Mouse (Mus musculus): ENCODE data around the gene Usp7. TPM values are rescaled to one million over a fixed set of nuclear protein-coding genes. Genes with fewer than 3 reads are reported as not detected.
"Not testable (repeated sequence)": the region's sequence is repeated elsewhere in the genome, so short reads cannot be mapped to it uniquely, and the experiment has no call there.

Gene Usp7
- total RNA-seq, 2 experiments from 2014 or later, result 46.4 to 48.9 TPM

- no peak for DNase-seq
- intact Hi-C loops (cut with DNase I; ENCODE audit: low total_unique reads), result no loop called here
These were observed 57.4 kb downstream of the Usp7 start for GRCm38 (mm10) chr16:8734693-8735092.

- intact Hi-C loops (cut with DNase I; ENCODE audit: low total_unique reads), result no loop called here
- DNase-seq, result no peak
These were observed 58.5 kb downstream of the Usp7 start for GRCm38 (mm10) chr16:8733624-8734023.

GRCm38 (mm10) chr16:8732450-8732849 is 59.7 kb downstream of the Usp7 start:
- DNase-seq; intact Hi-C loops (cut with DNase I; ENCODE audit: low total_unique reads): not testable (repeated sequence)

- DNase-seq, result no peak
- intact Hi-C loops (cut with DNase I; ENCODE audit: low total_unique reads), result no loop called here
These were observed 60.5 kb downstream of the Usp7 start for GRCm38 (mm10) chr16:8731630-8732029.

- DNase-seq, result no peak
- intact Hi-C loops (cut with DNase I; ENCODE audit: low total_unique reads), result no loop called here
These were observed 63.9 kb downstream of the Usp7 start for GRCm38 (mm10) chr16:8728111-8728748.

GRCm38 (mm10) chr16:8725807-8726206 is 66.3 kb downstream of the Usp7 start:
- intact Hi-C loops (cut with DNase I; ENCODE audit: low total_unique reads), result no loop called here
- no peak for DNase-seq

GRCm38 (mm10) chr16:8724031-8724430 is 68.1 kb downstream of the Usp7 start:
- intact Hi-C loops (cut with DNase I; ENCODE audit: low total_unique reads), result no loop called here
- DNase-seq, result no peak

- DNase-seq, result no peak
- intact Hi-C loops (cut with DNase I; ENCODE audit: low total_unique reads), result no loop called here
These were observed 71.7 kb downstream of the Usp7 start for GRCm38 (mm10) chr16:8720447-8720846.

- intact Hi-C loops (cut with DNase I; ENCODE audit: low total_unique reads), result no loop called here
- DNase-seq, result no peak
These were observed 74.4 kb downstream of the Usp7 start for GRCm38 (mm10) chr16:8717744-8718143.

GRCm38 (mm10) chr16:8716300-8716699 is 75.8 kb downstream of the Usp7 start:
- DNase-seq, result no peak
- intact Hi-C loops (cut with DNase I; ENCODE audit: low total_unique reads), result no loop called here

- intact Hi-C loops (cut with DNase I; ENCODE audit: low total_unique reads), result no loop called here
- DNase-seq, result no peak
These were observed 76.5 kb downstream of the Usp7 start for GRCm38 (mm10) chr16:8715513-8716080.

- intact Hi-C loops (cut with DNase I; ENCODE audit: low total_unique reads), result no loop called here
- DNase-seq, result no peak
These were observed 77.3 kb downstream of the Usp7 start for GRCm38 (mm10) chr16:8714851-8715250.

- intact Hi-C loops (cut with DNase I; ENCODE audit: low total_unique reads), result no loop called here
- no peak for DNase-seq
These were observed 80.1 kb downstream of the Usp7 start for GRCm38 (mm10) chr16:8711998-8712397.

GRCm38 (mm10) chr16:8700586-8700985 is 91.5 kb downstream of the Usp7 start:
- intact Hi-C loops (cut with DNase I; ENCODE audit: low total_unique reads), result no loop called here
- no peak for DNase-seq

- no peak for DNase-seq
- intact Hi-C loops (cut with DNase I; ENCODE audit: low total_unique reads), result no loop called here
These were observed 92.6 kb downstream of the Usp7 start for GRCm38 (mm10) chr16:8699556-8699955.

- no peak for DNase-seq
- intact Hi-C loops (cut with DNase I; ENCODE audit: low total_unique reads), result no loop called here
These were observed 100.9 kb downstream of the Usp7 start for GRCm38 (mm10) chr16:8691206-8691605.

GRCm38 (mm10) chr16:8689979-8690656 is 102.0 kb downstream of the Usp7 start:
- DNase-seq, result no peak
- intact Hi-C loops (cut with DNase I; ENCODE audit: low total_unique reads), result loop anchor here (5.0 kb wide), 1 partner anchor 177 kb away; no protein-coding TSS in a partner anchor

GRCm38 (mm10) chr16:8687559-8688112 is 104.5 kb downstream of the Usp7 start:
- intact Hi-C loops (cut with DNase I; ENCODE audit: low total_unique reads), result loop anchor here (2.0 to 5.0 kb wide), 2 partner anchors 81 to 180 kb away; no protein-coding TSS in a partner anchor
- no peak for DNase-seq

GRCm38 (mm10) chr16:8686871-8687535 is 105.1 kb downstream of the Usp7 start:
- intact Hi-C loops (cut with DNase I; ENCODE audit: low total_unique reads), result loop anchor here (2.0 to 5.0 kb wide), 2 partner anchors 82 to 180 kb away; no protein-coding TSS in a partner anchor
- no peak for DNase-seq
